Mouse (Mus musculus) forebrain, embryonic 15.5 days (tissue): ENCODE results near the gene Ckm. TPM values are rescaled to one million over a fixed set of nuclear protein-coding genes. Genes with fewer than 3 reads are reported as not detected.

Source experiments
- ATAC-seq: fragments of 200-750 bp; cut with Nextera tagmentation; replicated peaks from 2 replicates; pipeline ENCODE4 v1.8.0; 2017; ENCODE audit warnings: mild to moderate bottlenecking, moderate TSS enrichment, moderate library complexity
- H3K27ac ChIP-seq: fragments of 300-500 bp; sonication (generic); replicated peaks from 2 replicates; pipeline ENCODE4 v1.5.1; 2015; ENCODE audit warnings: mild to moderate bottlenecking, inconsistent platforms
- H3K27me3 ChIP-seq: fragments of 300-500 bp; sonication (generic); 2 replicates; pipeline ENCODE4 v1.6.1; 2015; ENCODE audit warnings: inconsistent platforms
- H3K36me3 ChIP-seq: fragments of 300-500 bp; sonication (generic); 2 replicates; pipeline ENCODE4 v1.6.1; 2015; ENCODE audit warnings: mild to moderate bottlenecking, inconsistent platforms
- H3K4me1 ChIP-seq: fragments of 300-500 bp; sonication (generic); 2 replicates; pipeline ENCODE4 v1.6.1; 2015; ENCODE audit warnings: inconsistent platforms
- H3K4me2 ChIP-seq: fragments of 300-500 bp; sonication (generic); replicated peaks from 2 replicates; pipeline ENCODE4 v1.6.1; 2015; ENCODE audit warnings: mild to moderate bottlenecking, inconsistent platforms
- H3K4me3 ChIP-seq: fragments of 300-500 bp; sonication (generic); 2 replicates; pipeline ENCODE4 v1.5.1; 2015; ENCODE audit warnings: mild to moderate bottlenecking, inconsistent platforms
- H3K9ac ChIP-seq: fragments of 300-500 bp; sonication (generic); replicated peaks from 2 replicates; pipeline ENCODE4 v1.6.1; 2015; ENCODE audit warnings: mild to moderate bottlenecking, inconsistent platforms
- H3K9me3 ChIP-seq: fragments of 300-500 bp; sonication (generic); 2 replicates; pipeline ENCODE4 v1.6.1; 2016; ENCODE audit warnings: inconsistent platforms
- WGBS: fragments of 180-500 bp; shearing (Covaris S2); methylation state at CpG from one replicate; pipeline ENCODE4 v1.1.7; 2015; ENCODE audit warnings: mixed read lengths; 5-methylcytosine and 5-hydroxymethylcytosine counted together
- polyA plus RNA-seq: library from polyadenylated mRNA; unstranded; fragments of >200 nt; fragmentation: Nextera tagmentation; extraction: Ambion mirVana; gene quantifications from 2 replicates; pipeline ENCODE4 v1.2.1, GENCODE M21; 2015

The Ckm gene
- polyA plus RNA-seq, 1 experiment from 2014 or later = 0.31 TPM

DNA sequence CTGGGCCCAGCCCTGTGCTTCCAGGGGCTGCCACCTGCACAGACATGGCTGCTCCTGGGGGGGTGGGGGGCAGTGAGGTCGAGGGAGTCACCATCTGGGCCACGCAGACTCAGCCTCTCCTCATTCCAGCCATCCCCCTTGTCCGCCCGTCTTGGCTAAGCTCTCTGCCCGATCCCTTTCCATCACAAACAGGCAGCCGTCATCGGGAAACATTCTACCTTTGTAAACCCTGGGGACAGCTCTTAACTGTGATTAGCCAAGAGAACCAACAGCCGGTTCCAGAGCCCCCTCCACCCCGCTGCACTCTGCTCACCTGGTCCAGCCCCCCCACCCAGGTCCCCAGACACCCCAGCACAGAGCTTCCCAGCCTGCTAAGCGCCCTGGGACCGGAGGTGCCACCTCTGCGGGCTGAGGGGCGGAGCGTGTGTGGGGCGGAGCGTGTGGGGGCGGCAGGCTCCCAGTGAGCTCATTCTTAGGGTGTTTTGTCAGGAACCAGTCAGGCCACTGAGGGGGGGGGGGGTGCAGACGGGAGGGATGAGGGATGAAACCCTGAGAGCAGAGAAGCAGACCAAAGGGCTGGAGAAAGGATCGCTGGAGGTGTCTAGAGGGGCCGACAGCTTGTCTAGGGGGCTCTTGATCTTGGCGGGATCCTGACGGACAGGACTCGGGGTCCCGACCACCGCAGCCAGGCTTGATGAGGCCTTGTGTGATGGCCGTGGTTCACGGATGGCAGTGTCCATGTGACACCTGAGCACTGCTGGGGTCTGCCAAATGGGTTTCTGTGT, 4.9 kb upstream of the Ckm start:
- Histone ChIP-seq H3K4me3 (peak overlapping the region; percentile 28), H3K4me2 (peak overlapping the region; percentile 48), H3K4me1 (peaks cover 19% of the 10 kb centered on the region), H3K9ac (peak overlapping the region; percentile 5; the same call in 1 of the 2 replicates), H3K36me3 (peaks cover 10% of the 10 kb centered on the region; the same call in 1 of the 2 replicates), H3K27me3 (peaks cover 33% of the 10 kb centered on the region), H3K27ac (no peak overlapping the region), H3K9me3 (no peaks in the 10 kb centered on the region)
- WGBS = 2% methylated on average over 27 of the region's 27 CpGs
- ATAC-seq = no peak

GRCm38 (mm10) chr7:19400946-19401345, 3.6 kb upstream of the Ckm start:
- Histone ChIP-seq H3K4me2 (no peak overlapping the region), H3K9ac (no peak overlapping the region), H3K4me1 (peaks cover 19% of the 10 kb centered on the region), H3K9me3 (no peaks in the 10 kb centered on the region), H3K27ac (no peak overlapping the region), H3K4me3 (no peak overlapping the region), H3K36me3 (no peaks in the 10 kb centered on the region), H3K27me3 (peaks cover 39% of the 10 kb centered on the region)
- no peak for ATAC-seq
- WGBS = 84% methylated on average over 4 of the region's 4 CpGs

GRCm38 (mm10) chr7:19402535-19403112, 2.0 kb upstream of the Ckm start:
- no peak overlapping the region for H3K27ac ChIP-seq
- H3K27me3 ChIP-seq = peaks cover 39% of the 10 kb centered on the region
- no peak overlapping the region for H3K4me3 ChIP-seq
- H3K9ac ChIP-seq = no peak overlapping the region
- WGBS = 79% methylated on average over 9 of the region's 9 CpGs
- H3K9me3 ChIP-seq = no peaks in the 10 kb centered on the region
- ATAC-seq = no peak
- H3K4me1 ChIP-seq = peaks cover 19% of the 10 kb centered on the region
- no peak overlapping the region for H3K4me2 ChIP-seq
- no peaks in the 10 kb centered on the region for H3K36me3 ChIP-seq

GRCm38 (mm10) chr7:19403731-19404296, 762 bp upstream of the Ckm start, which contains the start of gene Klc3:
Klc3 (minus strand) TSS chr7:19404104.
- H3K27me3 ChIP-seq = peaks cover 39% of the 10 kb centered on the region
- H3K27ac ChIP-seq = no peak within 1 kb of the TSS
- ATAC-seq = no peak; the same call in 1 of the 2 replicates
- H3K4me1 ChIP-seq = peaks cover 19% of the 10 kb centered on the region
- 1% methylated on average over 61 of the region's 62 CpGs for WGBS
- H3K36me3 ChIP-seq = no peaks in the 10 kb centered on the region
- H3K9ac ChIP-seq = peak within 1 kb of the TSS; percentile 47
- H3K9me3 ChIP-seq = no peaks in the 10 kb centered on the region
- H3K4me3 ChIP-seq = peak within 1 kb of the TSS; percentile 53
- H3K4me2 ChIP-seq = peak within 1 kb of the TSS; percentile 94

DNA sequence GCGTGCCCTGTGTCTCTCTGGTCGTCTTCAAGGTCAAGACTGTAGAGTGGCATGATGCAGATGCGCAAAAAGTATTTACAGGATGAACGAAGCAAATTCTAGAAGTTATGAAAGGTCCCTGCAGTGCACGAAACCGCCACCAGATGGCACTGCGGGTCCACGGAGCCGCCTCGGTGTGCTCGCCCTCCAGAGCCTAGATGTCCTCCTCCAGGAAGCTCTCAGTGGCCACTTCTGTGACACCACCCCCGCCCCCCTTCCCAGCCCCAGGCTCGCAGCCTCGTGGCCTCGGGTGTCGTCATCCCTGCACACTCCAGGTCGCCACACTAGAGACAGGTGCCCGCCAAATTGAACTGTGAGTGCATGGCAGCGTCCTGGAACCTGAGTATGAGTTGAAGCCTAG, 841 bp downstream of the Ckm start:
- WGBS = 3% methylated on average over 19 of the region's 19 CpGs
- Histone ChIP-seq H3K27ac (no peak overlapping the region), H3K9me3 (no peaks in the 10 kb centered on the region), H3K4me3 (no peak overlapping the region), H3K27me3 (peaks cover 36% of the 10 kb centered on the region), H3K9ac (no peak overlapping the region), H3K4me2 (no peak overlapping the region), H3K36me3 (no peaks in the 10 kb centered on the region), H3K4me1 (peaks cover 10% of the 10 kb centered on the region)
- peak; percentile 62; the same call in 1 of the 2 replicates for ATAC-seq

DNA sequence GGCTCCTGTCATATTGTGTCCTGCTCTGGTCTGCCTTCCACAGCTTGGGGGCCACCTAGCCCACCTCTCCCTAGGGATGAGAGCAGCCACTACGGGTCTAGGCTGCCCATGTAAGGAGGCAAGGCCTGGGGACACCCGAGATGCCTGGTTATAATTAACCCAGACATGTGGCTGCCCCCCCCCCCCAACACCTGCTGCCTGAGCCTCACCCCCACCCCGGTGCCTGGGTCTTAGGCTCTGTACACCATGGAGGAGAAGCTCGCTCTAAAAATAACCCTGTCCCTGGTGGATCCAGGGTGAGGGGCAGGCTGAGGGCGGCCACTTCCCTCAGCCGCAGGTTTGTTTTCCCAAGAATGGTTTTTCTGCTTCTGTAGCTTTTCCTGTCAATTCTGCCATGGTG, 5.2 kb downstream of the Ckm start:
- ATAC-seq = no peak
- H3K4me2 ChIP-seq = no peak overlapping the region
- H3K4me1 ChIP-seq = no peaks in the 10 kb centered on the region; the same call in 1 of the 2 replicates
- peaks cover 6% of the 10 kb centered on the region for H3K27me3 ChIP-seq
- H3K9ac ChIP-seq = no peak overlapping the region
- H3K36me3 ChIP-seq = no peaks in the 10 kb centered on the region
- 63% methylated on average over 6 of the region's 6 CpGs for WGBS
- H3K27ac ChIP-seq = no peak overlapping the region
- H3K9me3 ChIP-seq = no peaks in the 10 kb centered on the region
- no peak overlapping the region for H3K4me3 ChIP-seq

DNA sequence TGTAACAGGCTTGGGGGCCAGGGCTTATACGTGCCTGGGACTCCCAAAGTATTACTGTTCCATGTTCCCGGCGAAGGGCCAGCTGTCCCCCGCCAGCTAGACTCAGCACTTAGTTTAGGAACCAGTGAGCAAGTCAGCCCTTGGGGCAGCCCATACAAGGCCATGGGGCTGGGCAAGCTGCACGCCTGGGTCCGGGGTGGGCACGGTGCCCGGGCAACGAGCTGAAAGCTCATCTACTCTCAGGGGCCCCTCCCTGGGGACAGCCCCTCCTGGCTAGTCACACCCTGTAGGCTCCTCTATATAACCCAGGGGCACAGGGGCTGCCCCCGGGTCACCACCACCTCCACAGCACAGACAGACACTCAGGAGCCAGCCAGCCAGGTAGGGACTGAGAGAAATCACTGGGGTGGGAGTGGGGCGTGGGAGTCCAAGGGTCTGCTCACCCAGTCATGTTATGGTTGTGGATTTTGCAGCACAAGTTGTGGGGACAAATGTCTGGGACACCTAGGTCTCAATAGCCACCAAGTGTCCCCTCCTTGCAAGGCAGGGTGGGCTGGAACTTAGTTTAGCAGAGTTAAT, 6.3 kb downstream of the Ckm start:
- Histone ChIP-seq H3K27me3 (no peaks in the 10 kb centered on the region), H3K27ac (no peak overlapping the region), H3K9me3 (no peaks in the 10 kb centered on the region), H3K36me3 (no peaks in the 10 kb centered on the region), H3K4me1 (no peaks in the 10 kb centered on the region), H3K9ac (no peak overlapping the region), H3K4me2 (no peak overlapping the region), H3K4me3 (no peak overlapping the region)
- WGBS = 81% methylated on average over 11 of the region's 11 CpGs
- no peak for ATAC-seq

- 81% methylated on average over 5 of the region's 5 CpGs for WGBS
- H3K36me3 ChIP-seq = no peaks in the 10 kb centered on the region
- H3K4me1 ChIP-seq = no peaks in the 10 kb centered on the region
- no peak overlapping the region for H3K4me2 ChIP-seq
- no peak overlapping the region for H3K9ac ChIP-seq
- no peaks in the 10 kb centered on the region for H3K9me3 ChIP-seq
- no peak overlapping the region for H3K4me3 ChIP-seq
- no peak overlapping the region for H3K27ac ChIP-seq
- no peak for ATAC-seq
- no peaks in the 10 kb centered on the region for H3K27me3 ChIP-seq
These were observed 7.2 kb downstream of the Ckm start for GRCm38 (mm10) chr7:19411783-19412182.

GRCm38 (mm10) chr7:19413525-19413924, 8.9 kb downstream of the Ckm start:
- no peak for ATAC-seq
- Histone ChIP-seq H3K9me3 (no peaks in the 10 kb centered on the region), H3K36me3 (no peaks in the 10 kb centered on the region), H3K4me2 (no peak overlapping the region), H3K4me3 (no peak overlapping the region), H3K27me3 (0 out of 2 replicates have a peak, but pooled peaks cover 2% of the 10 kb centered on the region), H3K27ac (no peak overlapping the region), H3K9ac (no peak overlapping the region), H3K4me1 (no peaks in the 10 kb centered on the region)
- 84% methylated on average over 3 of the region's 3 CpGs for WGBS

- Histone ChIP-seq H3K4me2 (no peak overlapping the region), H3K4me3 (no peak overlapping the region), H3K9me3 (no peaks in the 10 kb centered on the region), H3K9ac (no peak overlapping the region), H3K27me3 (peaks cover 25% of the 10 kb centered on the region), H3K4me1 (peaks cover 12% of the 10 kb centered on the region), H3K36me3 (no peaks in the 10 kb centered on the region), H3K27ac (no peak overlapping the region)
- no peak for ATAC-seq
- 82% methylated on average over 15 of the region's 15 CpGs for WGBS
These were observed 12.0 kb downstream of the Ckm start for GRCm38 (mm10) chr7:19416590-19416989.

- Histone ChIP-seq H3K4me2 (no peak overlapping the region), H3K9ac (no peak overlapping the region), H3K27me3 (peaks cover 25% of the 10 kb centered on the region), H3K4me1 (peaks cover 12% of the 10 kb centered on the region), H3K4me3 (no peak overlapping the region), H3K27ac (no peak overlapping the region), H3K9me3 (no peaks in the 10 kb centered on the region), H3K36me3 (peaks cover 1% of the 10 kb centered on the region)
- no peak for ATAC-seq
- WGBS = 7% methylated on average over 28 of the region's 28 CpGs
These were observed 15.5 kb downstream of the Ckm start for GRCm38 (mm10) chr7:19420121-19420520.
